42 mouse cellular contexts compared by ENCODE assay signal in the genomic region with DNA sequence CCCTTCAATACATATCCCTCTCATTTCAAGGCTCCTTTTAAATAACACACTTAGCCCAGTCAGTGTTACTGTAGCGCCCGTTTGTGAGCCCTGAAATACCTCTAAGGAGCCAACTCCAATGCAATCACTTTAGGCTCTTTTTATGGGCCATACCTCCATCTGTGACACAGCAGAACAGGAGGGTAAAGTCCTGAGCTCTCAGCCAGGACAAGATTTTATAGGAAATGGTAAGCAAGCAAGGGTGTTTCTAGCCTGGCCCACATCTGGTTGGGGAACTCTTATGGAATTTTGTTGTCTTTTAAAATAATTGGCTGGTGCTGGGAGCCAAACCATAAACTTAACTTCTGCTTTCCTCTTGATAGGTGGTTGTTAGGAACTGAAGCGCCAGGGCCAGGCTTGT. TPM values are rescaled to one million over a fixed set of nuclear protein-coding genes. Genes with fewer than 3 reads are reported as not detected.
"Had no signal": no experiment of that assay in that cellular context is flagged by ENCODE, and none has a peak within 500 bp of the region (broad histone marks: within the 10 kb centered on the region; RNA-seq: fewer than 3 reads in every experiment).

No protein-coding gene starts in this region.

- H3K9ac ChIP-seq: forebrain, postnatal 0 days; heart, embryonic 12.5 days; hindbrain, embryonic 12.5 days; hindbrain, embryonic 14.5 days; intestine, embryonic 15.5 days; limb, embryonic 15.5 days; liver, embryonic 12.5 days; liver, embryonic 14.5 days had no signal

- H3K9me3 ChIP-seq: heart, embryonic 10.5 days; heart, embryonic 12.5 days; hindbrain, embryonic 10.5 days; hindbrain, embryonic 12.5 days; intestine, embryonic 15.5 days; limb, embryonic 15.5 days; liver, embryonic 12.5 days had no signal

- H3K4me1 ChIP-seq: heart, embryonic 10.5 days; heart, embryonic 12.5 days; hindbrain, embryonic 10.5 days; hindbrain, embryonic 12.5 days; intestine, embryonic 15.5 days; limb, embryonic 15.5 days; liver, embryonic 12.5 days had no signal

- H3K4me3 ChIP-seq: gastrocnemius, adult 2 months; heart, embryonic 10.5 days; heart, embryonic 12.5 days; hindbrain, embryonic 10.5 days; hindbrain, embryonic 12.5 days; intestine, embryonic 15.5 days; limb, embryonic 15.5 days; liver, embryonic 12.5 days had no signal

- H3K36me3 ChIP-seq: heart, embryonic 10.5 days; heart, embryonic 12.5 days; hindbrain, embryonic 10.5 days; hindbrain, embryonic 12.5 days; intestine, embryonic 15.5 days; limb, embryonic 15.5 days; liver, embryonic 12.5 days had no signal

- ATAC-seq: forebrain, postnatal 0 days; hindbrain, embryonic 16.5 days; inflammation-experienced regulatory T-cells, adult 6 months; intestine, embryonic 15.5 days; intestine, postnatal 0 days; liver, embryonic 12.5 days had no signal

- DNase-seq: forebrain, postnatal 0 days; gastrocnemius, adult 2 months; gastrocnemius, postnatal 10 days; gastrocnemius, postnatal 25 days; heart, adult 18-20 months; heart, postnatal 10 days; heart, postnatal 4 days; kidney, adult 18-20 months; kidney, adult 8-10 months; kidney, postnatal 10 days; kidney, postnatal 25 days; kidney, postnatal 4 days; layer of hippocampus, adult 9-11 months; left cerebral cortex, postnatal 4 days had no signal

- H3K27me3 ChIP-seq: heart, embryonic 12.5 days; hindbrain, embryonic 12.5 days; intestine, embryonic 15.5 days; limb, embryonic 15.5 days; liver, embryonic 12.5 days had no signal

- H3K4me2 ChIP-seq: heart, embryonic 12.5 days; hindbrain, embryonic 12.5 days; hindbrain, embryonic 14.5 days; intestine, embryonic 15.5 days; limb, embryonic 15.5 days; liver, embryonic 12.5 days had no signal

- H3K27ac ChIP-seq: gastrocnemius, adult 2 months; heart, embryonic 10.5 days; hindbrain, embryonic 10.5 days; hindbrain, embryonic 12.5 days; hindbrain, embryonic 14.5 days; intestine, embryonic 15.5 days; limb, embryonic 15.5 days; liver, embryonic 12.5 days; liver, embryonic 14.5 days had no signal

RNA-seq across cellular contexts. Expression of gene Hyal4, which starts 11.2 kb away (rescaled TPM):
- total RNA-seq: forebrain, postnatal 0 days; gastrocnemius, adult 2 months; gastrocnemius, postnatal 10 days; gastrocnemius, postnatal 25 days; gastrocnemius, postnatal 4 days; granulocyte monocyte progenitor cell, adult 5-6 weeks; heart, adult 18-20 months; heart, adult 8-10 months; heart, postnatal 10 days; heart, postnatal 25 days; heart, postnatal 4 days; layer of hippocampus, adult 18-20 months; layer of hippocampus, adult 8-10 months; layer of hippocampus, postnatal 14 days; left cerebral cortex, adult 8-10 months; left cerebral cortex, postnatal 10 days; left cerebral cortex, postnatal 25 days; left cerebral cortex, postnatal 4 days had no signal
- polyA plus RNA-seq: forebrain, postnatal 0 days; frontal cortex, adult 2 months; heart, embryonic 10.5 days; heart, embryonic 12.5 days; heart, embryonic 14.5 days; heart, embryonic 16.5 days; hindbrain, embryonic 10.5 days; hindbrain, embryonic 12.5 days; hindbrain, embryonic 14.5 days; hindbrain, embryonic 16.5 days; inflammation-experienced regulatory T-cells, adult 6 months; intestine, embryonic 15.5 days; intestine, postnatal 0 days; kidney, embryonic 14.5 days; kidney, embryonic 16.5 days; liver, adult 2 months; liver, embryonic 12.5 days; liver, embryonic 14.5 days had no signal

RNA-seq across cellular contexts. Expression of gene Hyal6, which starts 26.2 kb away (rescaled TPM):
- total RNA-seq: forebrain, postnatal 0 days; gastrocnemius, adult 2 months; gastrocnemius, postnatal 10 days; gastrocnemius, postnatal 25 days; gastrocnemius, postnatal 4 days; granulocyte monocyte progenitor cell, adult 5-6 weeks; heart, adult 18-20 months; heart, adult 8-10 months; heart, postnatal 10 days; heart, postnatal 25 days; heart, postnatal 4 days; layer of hippocampus, adult 18-20 months; layer of hippocampus, adult 8-10 months; layer of hippocampus, postnatal 14 days; left cerebral cortex, adult 8-10 months; left cerebral cortex, postnatal 10 days; left cerebral cortex, postnatal 25 days; left cerebral cortex, postnatal 4 days; liver, adult 2 months had no signal
- polyA plus RNA-seq: forebrain, postnatal 0 days; frontal cortex, adult 2 months; heart, embryonic 10.5 days; heart, embryonic 12.5 days; heart, embryonic 14.5 days; heart, embryonic 16.5 days; hindbrain, embryonic 10.5 days; hindbrain, embryonic 12.5 days; hindbrain, embryonic 14.5 days; hindbrain, embryonic 16.5 days; inflammation-experienced regulatory T-cells, adult 6 months; intestine, embryonic 15.5 days; intestine, postnatal 0 days; kidney, embryonic 16.5 days; limb, embryonic 15.5 days; liver, adult 2 months; liver, embryonic 12.5 days had no signal

RNA-seq across cellular contexts. Expression of gene Spam1, which starts 31.7 kb away (rescaled TPM):
- total RNA-seq: forebrain, postnatal 0 days; gastrocnemius, adult 2 months; gastrocnemius, postnatal 10 days; gastrocnemius, postnatal 25 days; gastrocnemius, postnatal 4 days; granulocyte monocyte progenitor cell, adult 5-6 weeks; heart, adult 18-20 months; heart, adult 8-10 months; heart, postnatal 10 days; heart, postnatal 25 days; heart, postnatal 4 days; layer of hippocampus, adult 18-20 months; layer of hippocampus, adult 8-10 months; layer of hippocampus, postnatal 14 days; left cerebral cortex, adult 8-10 months; left cerebral cortex, postnatal 10 days; left cerebral cortex, postnatal 25 days; left cerebral cortex, postnatal 4 days; liver, adult 2 months had no signal
- polyA plus RNA-seq: forebrain, postnatal 0 days; frontal cortex, adult 2 months; heart, embryonic 10.5 days; heart, embryonic 12.5 days; heart, embryonic 14.5 days; heart, embryonic 16.5 days; hindbrain, embryonic 10.5 days; hindbrain, embryonic 12.5 days; hindbrain, embryonic 14.5 days; hindbrain, embryonic 16.5 days; intestine, embryonic 15.5 days; intestine, postnatal 0 days; kidney, embryonic 14.5 days; kidney, embryonic 16.5 days; limb, embryonic 15.5 days; liver, adult 2 months; liver, embryonic 12.5 days; liver, embryonic 14.5 days had no signal
